Mouse (Mus musculus) liver, postnatal 0 days (tissue): ENCODE measurements at regions not wholly inside any gene's neighbourhood (a gene's known extent, or its start where the extent isn't known, plus 50 kb on each side); places are given as distances from the start of the nearest gene placed in this dataset.

Source experiments
- CTCF ChIP-seq: sonication (generic); IDR thresholded peaks from 2 replicates; pipeline ENCODE4 v1.5.1; 2016; ENCODE audit warnings: antibody characterized with exemption, low read depth
- EP300 ChIP-seq: IDR thresholded peaks from 2 replicates; pipeline ENCODE4 v1.6.1; 2016; ENCODE audit warnings: antibody characterized with exemption, low read depth, mild to moderate bottlenecking

- no peak for TF ChIP-seq CTCF
- no peak for TF ChIP-seq EP300
Observed at GRCm38 (mm10) chr2:72773401-72773800, 206.8 kb downstream of the Sp3 start.
